Mouse (Mus musculus): ENCODE measurements around the gene Ccdc63. TPM values are rescaled to one million over a fixed set of nuclear protein-coding genes. Genes with fewer than 3 reads are reported as not detected.

Ccdc63 gene
- polyA plus RNA-seq, 1 experiment from 2014 or later: 0.31 TPM

DNA sequence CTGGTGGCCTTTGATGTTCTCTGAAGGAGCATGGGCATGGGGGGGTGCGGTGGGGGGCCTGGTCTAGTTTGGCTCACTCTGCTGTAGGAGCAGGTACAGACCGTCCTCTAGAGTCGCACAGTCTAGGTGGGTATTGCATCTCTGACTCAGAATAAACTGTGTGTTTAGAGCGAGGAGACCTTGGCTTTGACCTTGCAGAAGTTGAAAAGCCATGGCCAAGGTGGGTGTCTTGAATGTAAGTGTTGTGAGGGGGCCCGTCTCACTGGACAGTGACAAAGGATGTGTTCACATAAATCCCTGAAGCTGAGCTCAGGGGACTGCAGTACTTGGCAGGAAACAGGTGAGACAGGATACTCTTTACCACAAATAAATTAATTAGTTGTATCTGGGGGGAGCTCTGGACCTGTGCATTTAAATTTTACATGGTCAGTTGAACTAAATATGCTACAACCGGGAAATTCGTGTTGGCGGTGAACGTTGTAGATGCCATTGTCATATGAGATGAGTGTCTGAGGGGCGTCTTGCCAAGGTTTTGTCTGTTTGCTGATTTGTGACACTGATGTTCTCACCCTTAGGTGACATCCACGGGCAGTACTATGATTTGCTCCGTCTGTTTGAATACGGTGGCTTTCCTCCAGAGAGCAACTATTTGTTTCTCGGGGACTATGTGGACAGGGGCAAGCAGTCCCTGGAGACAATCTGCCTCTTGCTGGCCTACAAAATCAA lies 27.9 kb upstream of the Ccdc63 start:
- Histone ChIP-seq H3K9ac (ENCODE audit: low read depth, low read length) (no peak overlapping the region), H3K27me3 (ENCODE audit: control insufficient read depth, insufficient read depth, low read length) (no peaks in the 10 kb centered on the region), H3K36me3 (ENCODE audit: control insufficient read depth, insufficient read depth, low read length) (peaks cover 99% of the 10 kb centered on the region), H3K27ac (ENCODE audit: low read depth, low read length) (no peak overlapping the region), H3K4me1 (ENCODE audit: control insufficient read depth, insufficient read depth, low read length) (peaks cover 27% of the 10 kb centered on the region), H3K4me3 (ENCODE audit: low read length) (no peak overlapping the region), H3K9me3 (ENCODE audit: control insufficient read depth, low read length) (no peaks in the 10 kb centered on the region), H3K4me2 (replicated peaks; ENCODE audit: low read depth, low read length) (no peak overlapping the region)
- ATAC-seq (ENCODE audit: low FRiP score, low TSS enrichment): no peak
- 86% methylated on average over 14 of the region's 14 CpGs for whole genome bisulfite sequencing

DNA sequence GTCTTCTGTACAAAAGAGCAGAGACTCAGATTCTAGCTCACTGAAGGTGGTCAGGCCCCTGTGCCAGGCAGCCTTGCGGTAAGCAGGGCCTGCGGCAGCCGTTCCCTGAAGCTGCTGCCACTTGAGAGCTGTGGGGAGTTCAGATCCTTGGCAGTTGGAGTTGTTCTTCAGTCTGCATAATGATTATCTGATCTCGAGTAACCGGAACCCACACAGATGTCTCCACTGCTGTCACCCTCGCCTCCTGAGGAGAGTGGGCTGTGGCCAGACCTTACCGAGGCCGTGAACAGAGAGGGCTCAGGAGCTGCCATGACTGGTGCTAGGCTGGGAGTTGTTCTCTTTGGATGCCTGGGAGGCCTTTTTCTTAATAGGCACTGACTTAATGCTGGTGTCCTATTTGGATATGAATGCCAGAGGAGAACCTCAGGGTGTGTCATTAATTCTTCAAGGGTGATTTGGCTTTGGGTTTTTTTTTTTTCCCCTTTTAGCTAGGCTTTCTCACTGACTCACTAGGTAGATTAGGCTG lies 26.1 kb upstream of the Ccdc63 start:
- Histone ChIP-seq H3K27me3 (ENCODE audit: control insufficient read depth, insufficient read depth, low read length) (no peaks in the 10 kb centered on the region), H3K9me3 (ENCODE audit: control insufficient read depth, low read length) (no peaks in the 10 kb centered on the region), H3K9ac (ENCODE audit: low read depth, low read length) (no peak overlapping the region), H3K4me2 (replicated peaks; ENCODE audit: low read depth, low read length) (no peak overlapping the region), H3K4me3 (ENCODE audit: low read length) (no peak overlapping the region), H3K4me1 (ENCODE audit: control insufficient read depth, insufficient read depth, low read length) (peaks cover 44% of the 10 kb centered on the region), H3K27ac (ENCODE audit: low read depth, low read length) (no peak overlapping the region), H3K36me3 (ENCODE audit: control insufficient read depth, insufficient read depth, low read length) (peaks cover 96% of the 10 kb centered on the region)
- WGBS: 35% methylated on average over 8 of the region's 8 CpGs
- ATAC-seq (ENCODE audit: low FRiP score, low TSS enrichment): no peak

DNA sequence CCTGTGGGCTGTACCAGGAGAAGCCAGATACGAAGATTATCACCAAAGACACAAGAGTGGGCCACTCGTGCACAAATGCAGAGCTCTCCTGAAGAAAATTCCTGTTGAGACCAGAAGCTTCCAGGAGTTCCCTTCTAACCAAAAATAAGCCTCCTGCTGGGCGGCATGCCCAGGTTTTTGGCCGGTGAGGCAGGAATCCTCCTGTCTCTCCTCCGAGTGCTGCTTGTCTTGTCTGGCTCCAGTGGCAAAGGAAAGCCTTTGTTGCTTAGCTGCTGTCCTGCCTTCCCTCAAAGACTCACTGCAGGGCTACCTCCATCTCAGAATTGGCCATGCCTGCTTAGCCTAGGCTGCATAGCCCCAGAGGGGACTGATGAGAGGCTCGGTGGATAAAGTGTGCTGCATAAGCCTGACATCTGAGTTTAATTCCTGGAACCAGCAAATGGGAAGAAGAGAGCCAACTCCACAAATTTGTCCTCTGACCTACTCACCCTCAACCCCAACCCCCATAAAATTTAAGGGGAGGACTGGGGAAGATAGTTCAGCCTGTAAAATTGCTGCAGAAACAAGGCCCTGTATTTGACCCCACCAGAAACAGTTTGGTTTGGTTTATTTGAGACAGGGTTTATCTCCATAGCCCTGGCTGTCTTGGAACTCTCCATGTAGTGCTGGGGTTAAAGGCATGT lies 24.8 kb upstream of the Ccdc63 start:
- Histone ChIP-seq H3K36me3 (ENCODE audit: control insufficient read depth, insufficient read depth, low read length) (peaks cover 96% of the 10 kb centered on the region), H3K9me3 (ENCODE audit: control insufficient read depth, low read length) (no peaks in the 10 kb centered on the region), H3K9ac (ENCODE audit: low read depth, low read length) (no peak overlapping the region), H3K27ac (ENCODE audit: low read depth, low read length) (no peak overlapping the region), H3K4me3 (ENCODE audit: low read length) (no peak overlapping the region), H3K27me3 (ENCODE audit: control insufficient read depth, insufficient read depth, low read length) (no peaks in the 10 kb centered on the region), H3K4me1 (ENCODE audit: control insufficient read depth, insufficient read depth, low read length) (peaks cover 57% of the 10 kb centered on the region), H3K4me2 (replicated peaks; ENCODE audit: low read depth, low read length) (no peak overlapping the region)
- ATAC-seq (ENCODE audit: low FRiP score, low TSS enrichment): no peak
- 59% methylated on average over 6 of the region's 6 CpGs for WGBS

DNA sequence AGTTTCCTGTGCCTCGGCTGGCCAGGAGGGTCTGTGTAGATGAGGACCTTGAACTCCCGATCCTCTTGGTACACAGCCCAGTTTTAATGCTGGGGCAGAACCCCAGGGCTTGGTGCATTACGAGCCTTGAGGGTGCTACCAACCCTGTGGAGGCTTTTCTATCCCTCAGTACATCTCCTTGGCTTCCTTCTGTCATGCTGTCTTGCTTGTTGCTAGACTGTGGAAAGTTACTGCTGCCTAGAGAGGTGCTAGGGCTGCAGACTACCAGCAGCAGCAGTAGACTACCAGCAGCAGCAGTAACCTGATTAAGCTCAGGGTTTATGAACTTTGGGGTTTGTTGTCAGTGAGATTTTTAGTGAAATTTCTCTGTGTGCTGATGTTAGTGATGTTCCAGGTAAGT lies 23.4 kb upstream of the Ccdc63 start:
- Histone ChIP-seq H3K27ac (ENCODE audit: low read depth, low read length) (no peak overlapping the region), H3K27me3 (ENCODE audit: control insufficient read depth, insufficient read depth, low read length) (no peaks in the 10 kb centered on the region), H3K4me1 (ENCODE audit: control insufficient read depth, insufficient read depth, low read length) (peaks cover 67% of the 10 kb centered on the region), H3K36me3 (ENCODE audit: control insufficient read depth, insufficient read depth, low read length) (peaks cover 83% of the 10 kb centered on the region), H3K4me3 (ENCODE audit: low read length) (no peak overlapping the region), H3K9me3 (ENCODE audit: control insufficient read depth, low read length) (no peaks in the 10 kb centered on the region), H3K9ac (ENCODE audit: low read depth, low read length) (no peak overlapping the region), H3K4me2 (replicated peaks; ENCODE audit: low read depth, low read length) (no peak overlapping the region)
- 73% methylated on average over 3 of the region's 3 CpGs for WGBS
- ATAC-seq (ENCODE audit: low FRiP score, low TSS enrichment): no peak

DNA sequence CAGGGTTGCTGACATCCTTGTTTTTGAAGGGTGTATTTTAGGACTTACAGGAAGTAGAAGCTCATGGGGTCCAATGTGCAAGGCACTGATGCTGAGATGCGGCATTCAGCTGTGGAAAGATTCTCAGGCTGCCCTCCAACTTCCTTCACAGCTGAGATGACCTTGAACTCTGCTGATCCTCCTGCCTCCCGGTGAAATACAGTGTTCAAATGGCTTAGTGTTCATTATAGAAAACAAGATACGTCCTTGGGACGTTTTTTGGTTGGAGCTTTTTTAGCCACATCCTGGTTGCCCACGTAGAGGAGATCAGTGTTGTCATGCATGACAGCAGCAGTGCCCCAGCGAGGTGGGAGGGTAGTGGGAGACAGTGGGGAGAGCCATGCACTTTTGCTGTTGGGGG lies 22.6 kb upstream of the Ccdc63 start:
- H3K4me1 ChIP-seq (ENCODE audit: control insufficient read depth, insufficient read depth, low read length): peaks cover 67% of the 10 kb centered on the region
- H3K36me3 ChIP-seq (ENCODE audit: control insufficient read depth, insufficient read depth, low read length): peaks cover 75% of the 10 kb centered on the region
- ATAC-seq (ENCODE audit: low FRiP score, low TSS enrichment): no peak
- H3K4me2 ChIP-seq (replicated peaks; ENCODE audit: low read depth, low read length): no peak overlapping the region
- H3K9ac ChIP-seq (ENCODE audit: low read depth, low read length): 0 out of 2 replicates have a peak overlapping the region, but pooled peaks have one; percentile 45
- H3K27ac ChIP-seq (ENCODE audit: low read depth, low read length): no peak overlapping the region
- no peaks in the 10 kb centered on the region for H3K9me3 ChIP-seq (ENCODE audit: control insufficient read depth, low read length)
- H3K27me3 ChIP-seq (ENCODE audit: control insufficient read depth, insufficient read depth, low read length): no peaks in the 10 kb centered on the region
- H3K4me3 ChIP-seq (ENCODE audit: low read length): no peak overlapping the region
- 25% methylated on average over 6 of the region's 6 CpGs for WGBS

DNA sequence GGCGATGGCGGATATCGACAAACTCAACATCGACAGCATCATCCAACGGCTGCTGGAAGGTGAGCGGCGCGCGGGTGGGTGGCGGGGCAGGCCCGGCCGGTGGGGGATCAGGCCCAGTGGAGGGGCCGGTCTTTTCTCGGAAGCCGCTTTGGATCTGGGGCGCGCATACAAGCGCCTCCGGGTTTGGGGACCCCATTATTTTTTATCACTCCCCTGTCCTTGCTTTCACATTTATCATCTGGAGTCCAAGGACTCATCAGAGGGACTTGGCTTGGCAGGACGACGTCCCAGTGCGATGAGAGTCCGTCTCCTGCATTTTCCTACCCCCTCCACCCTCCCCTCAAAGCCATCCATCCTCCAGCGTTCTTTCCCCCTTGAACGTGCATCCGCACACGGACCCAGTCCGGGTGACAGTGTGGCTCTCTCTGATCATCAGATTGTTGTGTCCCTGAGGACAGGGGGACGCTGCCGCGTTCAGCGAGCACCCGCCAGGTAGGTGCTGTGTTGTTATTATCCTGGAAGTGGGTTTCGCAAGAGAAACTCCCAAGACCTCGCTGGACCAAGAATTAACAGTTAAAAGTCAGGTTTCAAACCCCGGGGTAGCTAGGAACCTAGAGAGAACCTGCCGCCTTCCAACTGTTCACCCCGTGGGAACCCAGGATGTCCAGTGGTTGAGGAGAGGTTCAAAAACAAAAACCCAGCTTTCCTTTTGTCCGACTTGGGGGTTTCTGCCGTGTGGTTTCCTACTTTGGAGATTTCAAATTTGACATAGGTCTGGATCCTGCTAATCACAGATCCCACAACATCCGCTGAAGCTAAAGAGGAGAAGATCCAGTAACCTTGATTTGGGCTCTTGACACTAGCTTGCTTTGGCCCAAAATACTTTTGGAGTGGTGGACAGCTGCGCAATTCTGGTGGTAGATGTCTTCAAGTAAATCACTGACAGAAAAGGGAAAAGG lies 18.2 kb upstream of the Ccdc63 start:
- WGBS: 2% methylated on average over 32 of the region's 42 CpGs
- peak overlapping the region; percentile 86 for H3K4me3 ChIP-seq (ENCODE audit: low read length)
- H3K4me1 ChIP-seq (ENCODE audit: control insufficient read depth, insufficient read depth, low read length): peaks cover 50% of the 10 kb centered on the region
- peaks cover 32% of the 10 kb centered on the region for H3K36me3 ChIP-seq (ENCODE audit: control insufficient read depth, insufficient read depth, low read length)
- no peaks in the 10 kb centered on the region for H3K27me3 ChIP-seq (ENCODE audit: control insufficient read depth, insufficient read depth, low read length)
- H3K9ac ChIP-seq (ENCODE audit: low read depth, low read length): peak overlapping the region; percentile 97
- peak overlapping the region; percentile 44; the same call in 1 of the 2 replicates for H3K27ac ChIP-seq (ENCODE audit: low read depth, low read length)
- H3K9me3 ChIP-seq (ENCODE audit: control insufficient read depth, low read length): no peaks in the 10 kb centered on the region
- H3K4me2 ChIP-seq (replicated peaks; ENCODE audit: low read depth, low read length): peak overlapping the region; percentile 76
- ATAC-seq (ENCODE audit: low FRiP score, low TSS enrichment): 0 out of 2 replicates have a peak, but pooled peaks have one; percentile 11

DNA sequence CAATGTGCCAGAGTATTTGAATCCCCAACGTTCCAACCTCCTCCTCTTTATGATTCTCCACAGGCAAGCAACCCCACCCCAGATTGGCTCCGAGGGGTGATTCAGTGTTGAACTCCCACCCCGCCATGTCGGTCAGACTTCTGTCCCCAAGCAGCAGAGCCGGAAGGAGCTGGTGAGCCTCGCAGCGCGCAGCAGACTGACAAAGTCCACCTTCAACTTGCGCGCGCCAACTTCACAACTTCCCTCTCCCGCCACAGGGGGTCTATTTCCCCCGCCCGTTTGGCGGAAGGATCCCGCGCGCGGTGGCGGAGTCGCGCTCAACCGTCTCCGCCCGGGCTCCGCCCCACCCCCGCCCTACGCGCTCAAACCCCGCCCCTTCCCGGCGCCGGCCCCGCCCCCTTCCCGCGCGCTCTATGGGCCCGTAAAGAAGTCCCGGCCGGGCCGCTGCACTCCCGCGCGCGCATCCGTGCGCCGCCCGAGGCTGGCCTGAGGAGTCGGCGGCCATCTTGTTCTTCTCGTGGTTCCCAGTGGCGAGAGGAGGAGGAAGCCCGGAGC lies 17.3 kb upstream of the Ccdc63 start, which contains the start of gene Ppp1cc:
TSS of gene Ppp1cc (plus strand) at position 452 of the 555 bp plus-strand sequence.
- peak within 1 kb of the TSS; percentile 76 for H3K4me2 ChIP-seq (replicated peaks; ENCODE audit: low read depth, low read length)

DNA sequence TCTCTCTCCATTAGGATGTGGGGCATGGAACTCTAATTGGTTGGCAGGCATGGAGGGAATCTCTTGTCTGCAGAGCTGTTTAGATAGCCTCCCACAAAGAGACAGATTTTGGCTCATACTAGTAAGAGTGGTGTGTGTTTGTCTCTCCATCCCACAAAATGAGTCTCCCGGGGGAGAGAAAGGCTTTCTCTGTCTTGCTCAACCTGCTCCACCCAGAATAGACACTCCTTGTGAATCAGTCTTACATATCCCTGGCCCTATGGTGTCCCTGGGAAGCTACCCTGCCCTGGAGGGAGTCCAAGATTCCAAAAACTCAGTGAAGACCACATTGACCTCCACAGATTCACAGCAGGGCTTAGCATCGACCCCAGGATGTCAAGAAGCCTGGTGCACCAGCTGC lies 15.9 kb upstream of the Ccdc63 start:
- Histone ChIP-seq H3K9ac (ENCODE audit: low read depth, low read length) (no peak overlapping the region), H3K9me3 (ENCODE audit: control insufficient read depth, low read length) (no peaks in the 10 kb centered on the region), H3K4me3 (ENCODE audit: low read length) (no peak overlapping the region), H3K4me1 (ENCODE audit: control insufficient read depth, insufficient read depth, low read length) (peaks cover 27% of the 10 kb centered on the region), H3K36me3 (ENCODE audit: control insufficient read depth, insufficient read depth, low read length) (peaks cover 11% of the 10 kb centered on the region), H3K27ac (ENCODE audit: low read depth, low read length) (no peak overlapping the region), H3K4me2 (replicated peaks; ENCODE audit: low read depth, low read length) (no peak overlapping the region), H3K27me3 (ENCODE audit: control insufficient read depth, insufficient read depth, low read length) (no peaks in the 10 kb centered on the region)
- 62% methylated on average over 2 of the region's 2 CpGs for WGBS
- no peak for ATAC-seq (ENCODE audit: low FRiP score, low TSS enrichment)

More for the DNA sequence above, 17.3 kb upstream of the Ccdc63 start, which contains the start of gene Ppp1cc:
- under 1% methylated on average over 53 of the region's 54 CpGs for WGBS
- peak; percentile 91 for ATAC-seq (ENCODE audit: low FRiP score, low TSS enrichment)
- Histone ChIP-seq H3K4me3 (ENCODE audit: low read length) (peak within 1 kb of the TSS; percentile 86), H3K4me1 (ENCODE audit: control insufficient read depth, insufficient read depth, low read length) (peaks cover 41% of the 10 kb centered on the region), H3K9me3 (ENCODE audit: control insufficient read depth, low read length) (no peaks in the 10 kb centered on the region), H3K9ac (ENCODE audit: low read depth, low read length) (peak within 1 kb of the TSS; percentile 97), H3K36me3 (ENCODE audit: control insufficient read depth, insufficient read depth, low read length) (peaks cover 23% of the 10 kb centered on the region), H3K27me3 (ENCODE audit: control insufficient read depth, insufficient read depth, low read length) (no peaks in the 10 kb centered on the region), H3K27ac (ENCODE audit: low read depth, low read length) (peak within 1 kb of the TSS; percentile 92)

Data from kidney, embryonic 14.5 days (tissue).